Mouse (Mus musculus): ENCODE measurements around the gene Lpin3. TPM values are rescaled to one million over a fixed set of nuclear protein-coding genes. Genes with fewer than 3 reads are reported as not detected.
A peak's percentile ranks its signal among the peaks of the same experiment; 100 is the strongest.

The Lpin3 gene
- 0.10 and 0.31 TPM in 2 replicates for total RNA-seq (2014; rRNA removed)
- 0.27 and 0.30 TPM in 2 replicates for polyA plus RNA-seq (2015; fragmentation: Nextera tagmentation; extraction: Ambion mirVana)

DNA sequence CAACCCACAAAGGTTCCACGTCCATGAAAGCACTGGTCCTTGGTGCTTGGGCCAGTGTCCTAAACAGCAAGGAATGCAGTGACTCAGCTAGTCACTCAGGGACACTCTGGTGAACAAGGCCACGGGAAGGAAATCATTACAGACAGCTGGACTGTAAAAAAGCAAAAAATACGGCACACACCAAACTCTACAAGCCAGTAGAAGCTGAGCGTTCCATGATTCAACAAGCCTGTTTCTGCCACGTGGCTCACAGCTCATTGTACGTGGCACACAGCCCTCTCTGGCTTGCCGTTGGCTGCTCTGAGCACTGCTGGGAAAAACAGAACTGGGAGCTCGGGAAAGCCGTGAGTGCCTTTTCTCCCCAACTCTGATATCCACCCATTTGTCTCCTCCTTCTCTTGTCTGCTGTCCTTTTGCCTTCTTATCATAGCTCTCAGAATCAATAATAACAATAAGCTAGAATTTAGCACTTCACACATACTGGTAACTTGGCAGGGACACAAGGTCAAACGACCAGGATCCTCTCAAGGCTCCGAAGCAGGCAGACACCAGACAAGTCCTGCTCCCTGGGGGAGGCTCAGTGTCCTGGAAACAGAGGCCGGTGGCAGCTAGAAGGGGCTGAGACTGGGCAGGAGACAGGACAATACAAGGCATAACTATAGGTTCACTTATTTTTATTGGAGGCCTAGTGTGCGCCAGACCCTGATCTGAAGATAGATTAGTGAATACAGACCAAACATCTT, at the start of gene Lpin3:
Lpin3 (plus strand) TSS at position 218 of the 743 bp plus-strand sequence.
- Histone ChIP-seq H3K4me3 (ENCODE audit: low read depth, low read length) (no peak within 1 kb of the TSS), H3K9me3 (ENCODE audit: low read length) (no peaks in the 10 kb centered on the region), H3K27ac (ENCODE audit: low read depth, low read length) (no peak within 1 kb of the TSS), H3K4me1 (ENCODE audit: insufficient read depth) (no peaks in the 10 kb centered on the region), H3K27me3 (ENCODE audit: insufficient read depth, low read length) (no peaks in the 10 kb centered on the region), H3K36me3 (ENCODE audit: insufficient read depth) (no peaks in the 10 kb centered on the region), H3K9ac (no peak within 1 kb of the TSS), H3K4me2 (ENCODE audit: low read depth) (no peak within 1 kb of the TSS)
- 54% methylated on average over 13 of the region's 13 CpGs for WGBS
- ATAC-seq (peak; percentile 54), DNase-seq (peak; percentile 58)
- no peak for TF ChIP-seq CTCF (IDR thresholded peaks at IDR 0.05; ENCODE audit: low read depth)

DNA sequence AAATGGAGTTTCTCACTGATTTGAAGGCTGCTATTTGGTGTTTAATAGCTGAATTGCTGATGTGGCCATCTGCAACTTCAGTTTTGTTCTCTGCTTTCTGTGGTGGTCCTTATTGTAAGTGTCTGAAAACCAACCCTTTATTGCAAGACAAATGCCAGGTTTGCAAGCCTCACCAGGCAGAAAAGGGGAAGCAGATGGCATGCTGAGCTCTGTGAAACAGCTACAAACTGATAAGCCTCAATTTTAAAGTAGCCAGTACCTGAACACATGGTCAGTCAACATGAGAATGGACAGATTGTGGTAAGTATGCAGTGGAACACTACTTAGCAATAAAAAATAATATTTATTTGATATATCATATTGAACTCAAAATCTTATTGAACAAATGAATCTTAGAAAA, 39.6 kb upstream of the Lpin3 start:
- Histone ChIP-seq H3K4me2 (ENCODE audit: low read depth) (no peak overlapping the region), H3K9ac (no peak overlapping the region), H3K9me3 (ENCODE audit: low read length) (no peaks in the 10 kb centered on the region), H3K27ac (ENCODE audit: low read depth, low read length) (no peak overlapping the region), H3K4me3 (ENCODE audit: low read depth, low read length) (no peak overlapping the region), H3K27me3 (ENCODE audit: insufficient read depth, low read length) (no peaks in the 10 kb centered on the region), H3K36me3 (ENCODE audit: insufficient read depth) (no peaks in the 10 kb centered on the region), H3K4me1 (ENCODE audit: insufficient read depth) (no peaks in the 10 kb centered on the region)
- TF ChIP-seq CTCF (IDR thresholded peaks at IDR 0.05; ENCODE audit: low read depth): no peak
- ATAC-seq (no peak), DNase-seq (no peak)

DNA sequence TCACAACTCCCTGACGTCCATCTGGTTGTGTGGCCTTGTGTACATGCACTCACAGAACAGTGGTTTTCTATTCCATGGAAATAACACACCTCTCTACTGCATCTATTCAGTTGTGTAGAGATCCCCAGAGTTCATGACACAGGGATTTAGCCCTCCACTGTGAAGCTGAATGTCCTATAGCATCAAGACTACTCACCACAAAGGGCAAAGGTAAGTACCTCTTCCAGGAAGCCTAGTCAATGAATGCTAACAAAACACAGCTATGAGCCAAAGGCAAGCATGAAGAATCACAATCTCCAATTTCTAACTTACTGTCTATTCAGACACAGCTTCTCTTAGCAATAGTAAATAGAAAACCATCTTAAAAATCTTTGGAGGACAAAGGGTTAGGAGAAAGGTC, 32.8 kb upstream of the Lpin3 start:
- no peaks in the 10 kb centered on the region for H3K4me1 ChIP-seq (ENCODE audit: insufficient read depth)
- no peaks in the 10 kb centered on the region for H3K36me3 ChIP-seq (ENCODE audit: insufficient read depth)
- no peak overlapping the region for H3K9ac ChIP-seq
- no peaks in the 10 kb centered on the region for H3K27me3 ChIP-seq (ENCODE audit: insufficient read depth, low read length)
- WGBS: 79% methylated on average over 1 of the region's 1 CpGs
- H3K4me2 ChIP-seq (ENCODE audit: low read depth): no peak overlapping the region
- DNase-seq: no peak
- no peak overlapping the region for H3K4me3 ChIP-seq (ENCODE audit: low read depth, low read length)
- no peak overlapping the region for H3K27ac ChIP-seq (ENCODE audit: low read depth, low read length)
- no peaks in the 10 kb centered on the region for H3K9me3 ChIP-seq (ENCODE audit: low read length)
- no peak for TF ChIP-seq CTCF (IDR thresholded peaks at IDR 0.05; ENCODE audit: low read depth)
- ATAC-seq: no peak

DNA sequence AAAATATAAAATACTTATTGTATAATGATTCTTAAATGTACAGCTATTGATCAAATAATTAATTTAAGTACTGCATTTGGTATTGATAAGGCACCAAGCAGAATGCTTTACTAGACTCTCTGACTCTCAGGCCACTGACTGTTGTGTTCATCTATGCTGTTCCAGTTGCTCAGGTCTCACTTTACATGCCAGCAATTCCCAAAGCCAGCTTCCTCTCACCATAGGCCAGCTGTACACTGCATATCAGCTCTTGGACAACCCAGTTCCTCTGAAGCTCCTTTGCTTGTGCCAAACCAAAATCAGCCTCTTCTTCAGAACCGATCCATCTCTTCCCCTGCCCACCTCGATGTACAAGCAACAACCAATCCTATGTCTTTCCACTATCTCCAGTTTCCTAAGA, 32.3 kb upstream of the Lpin3 start:
- Histone ChIP-seq H3K4me2 (ENCODE audit: low read depth) (no peak overlapping the region), H3K27ac (ENCODE audit: low read depth, low read length) (no peak overlapping the region), H3K9me3 (ENCODE audit: low read length) (no peaks in the 10 kb centered on the region), H3K4me3 (ENCODE audit: low read depth, low read length) (no peak overlapping the region), H3K27me3 (ENCODE audit: insufficient read depth, low read length) (no peaks in the 10 kb centered on the region), H3K4me1 (ENCODE audit: insufficient read depth) (no peaks in the 10 kb centered on the region), H3K9ac (no peak overlapping the region), H3K36me3 (ENCODE audit: insufficient read depth) (no peaks in the 10 kb centered on the region)
- WGBS: 83% methylated on average over 2 of the region's 2 CpGs
- ATAC-seq (no peak), DNase-seq (no peak)
- TF ChIP-seq CTCF (IDR thresholded peaks at IDR 0.05; ENCODE audit: low read depth): no peak

DNA sequence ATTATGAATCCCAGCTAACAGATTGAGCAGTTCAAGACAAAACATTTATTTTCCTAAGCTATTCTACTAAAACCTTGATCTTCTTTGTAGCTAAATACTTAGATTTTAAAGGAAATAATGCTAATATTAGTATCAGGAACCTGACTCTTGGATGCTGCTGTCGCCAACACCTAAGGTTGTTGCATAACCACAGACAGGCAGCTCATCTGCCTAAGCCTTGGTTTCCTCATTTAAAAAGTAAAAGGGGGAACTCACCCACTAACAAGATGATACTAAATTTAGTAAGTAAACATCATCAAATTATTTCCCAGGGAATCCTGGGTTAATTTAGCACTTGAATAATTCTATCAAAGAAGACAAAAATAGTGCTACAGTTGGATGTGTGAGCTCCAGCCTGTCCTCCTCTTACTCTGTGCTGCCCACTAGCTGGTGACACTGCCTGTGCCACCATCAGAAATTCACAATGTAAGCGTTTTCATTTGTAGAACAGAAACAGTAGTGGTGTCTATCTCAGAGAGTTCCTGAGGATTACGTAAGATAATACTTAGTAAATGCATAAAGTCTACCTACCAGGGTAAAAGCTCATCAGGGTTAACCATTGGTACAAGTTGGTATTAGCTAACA, 30.7 kb upstream of the Lpin3 start:
- DNase-seq: no peak
- no peak overlapping the region for H3K4me2 ChIP-seq (ENCODE audit: low read depth)

DNA sequence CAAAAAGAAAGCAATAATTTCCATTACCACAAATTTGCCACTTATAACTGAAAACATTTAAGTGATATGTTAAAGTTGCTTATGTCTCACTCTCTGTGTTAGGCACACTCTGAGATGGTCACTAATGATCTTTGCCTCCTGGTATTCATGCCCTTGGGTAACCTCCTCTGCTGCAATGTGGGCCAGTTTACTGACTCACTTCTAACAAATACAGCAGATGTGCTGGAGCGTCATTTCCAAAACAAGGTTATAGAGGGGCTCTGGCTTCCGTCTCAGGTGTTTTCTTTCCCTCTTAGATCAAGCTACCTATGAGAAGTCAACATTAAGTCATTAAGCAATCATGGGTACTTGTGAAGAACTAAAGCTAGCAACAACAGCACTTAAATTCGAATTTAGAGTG, 30.1 kb upstream of the Lpin3 start:
- 79% methylated on average over 3 of the region's 3 CpGs for WGBS
- Histone ChIP-seq H3K4me3 (ENCODE audit: low read depth, low read length) (no peak overlapping the region), H3K27me3 (ENCODE audit: insufficient read depth, low read length) (no peaks in the 10 kb centered on the region), H3K9me3 (ENCODE audit: low read length) (no peaks in the 10 kb centered on the region), H3K4me2 (ENCODE audit: low read depth) (no peak overlapping the region), H3K4me1 (ENCODE audit: insufficient read depth) (peaks cover 8% of the 10 kb centered on the region; the same call in 1 of the 2 replicates), H3K36me3 (ENCODE audit: insufficient read depth) (no peaks in the 10 kb centered on the region), H3K9ac (no peak overlapping the region), H3K27ac (ENCODE audit: low read depth, low read length) (no peak overlapping the region)
- DNase-seq (no peak), ATAC-seq (no peak)
- no peak for TF ChIP-seq CTCF (IDR thresholded peaks at IDR 0.05; ENCODE audit: low read depth)

More for the DNA sequence above, 30.7 kb upstream of the Lpin3 start:
- Histone ChIP-seq H3K27me3 (ENCODE audit: insufficient read depth, low read length) (no peaks in the 10 kb centered on the region), H3K27ac (ENCODE audit: low read depth, low read length) (no peak overlapping the region), H3K4me3 (ENCODE audit: low read depth, low read length) (no peak overlapping the region), H3K36me3 (ENCODE audit: insufficient read depth) (no peaks in the 10 kb centered on the region), H3K9ac (no peak overlapping the region), H3K9me3 (ENCODE audit: low read length) (no peaks in the 10 kb centered on the region), H3K4me1 (ENCODE audit: insufficient read depth) (peaks cover 4% of the 10 kb centered on the region; the same call in 1 of the 2 replicates)
- no peak for TF ChIP-seq CTCF (IDR thresholded peaks at IDR 0.05; ENCODE audit: low read depth)
- WGBS: 78% methylated on average over 3 of the region's 3 CpGs
- ATAC-seq: no peak

DNA sequence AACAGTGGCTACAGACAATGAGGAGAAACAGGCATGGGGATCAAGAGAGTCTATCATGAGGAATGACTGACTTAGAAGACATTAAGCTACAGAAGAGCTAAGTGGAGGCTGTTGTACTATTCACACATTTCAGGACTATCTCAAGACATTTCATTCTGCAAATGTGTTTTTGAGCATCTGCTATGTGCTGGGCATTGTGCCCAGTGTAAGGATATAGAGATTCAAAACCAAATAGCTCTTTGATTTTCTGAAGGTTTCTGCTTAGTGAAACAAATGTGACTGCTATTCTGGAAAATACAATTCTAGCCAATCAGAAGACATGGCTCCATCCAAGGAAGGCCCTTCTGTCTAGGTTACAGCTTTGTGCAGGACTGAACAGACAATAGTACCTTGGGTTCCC, 25.8 kb upstream of the Lpin3 start:
- Histone ChIP-seq H3K4me3 (ENCODE audit: low read depth, low read length) (no peak overlapping the region), H3K27ac (ENCODE audit: low read depth, low read length) (peak overlapping the region; percentile 52), H3K4me1 (ENCODE audit: insufficient read depth) (peaks cover 8% of the 10 kb centered on the region; the same call in 1 of the 2 replicates), H3K9me3 (ENCODE audit: low read length) (no peaks in the 10 kb centered on the region), H3K36me3 (ENCODE audit: insufficient read depth) (no peaks in the 10 kb centered on the region), H3K27me3 (ENCODE audit: insufficient read depth, low read length) (no peaks in the 10 kb centered on the region), H3K9ac (no peak overlapping the region), H3K4me2 (ENCODE audit: low read depth) (no peak overlapping the region)
- no peak for TF ChIP-seq CTCF (IDR thresholded peaks at IDR 0.05; ENCODE audit: low read depth)
- peak; percentile 70 for ATAC-seq
- peak; percentile 78 for DNase-seq

All from forebrain, postnatal 0 days (tissue).